Mouse (Mus musculus) olfactory bulb, adult 2 months (tissue): Measurements from ENCODE around the gene Gemin2.

Experiments
- CTCF ChIP-seq: fragments of 200-500 bp; IDR thresholded peaks from 2 replicates; pipeline ENCODE4 v1.5.1; 2012; ENCODE audit warnings: low read depth, mild to moderate bottlenecking, low read length, moderate library complexity; ENCODE audit not compliant: insufficient read depth
- POLR2A ChIP-seq: fragments of 200-500 bp; IDR thresholded peaks from 2 replicates; pipeline ENCODE4 v1.6.1; 2012; ENCODE audit warnings: mild to moderate bottlenecking, low read depth, low read length, moderate library complexity; ENCODE audit not compliant: insufficient read depth

DNA sequence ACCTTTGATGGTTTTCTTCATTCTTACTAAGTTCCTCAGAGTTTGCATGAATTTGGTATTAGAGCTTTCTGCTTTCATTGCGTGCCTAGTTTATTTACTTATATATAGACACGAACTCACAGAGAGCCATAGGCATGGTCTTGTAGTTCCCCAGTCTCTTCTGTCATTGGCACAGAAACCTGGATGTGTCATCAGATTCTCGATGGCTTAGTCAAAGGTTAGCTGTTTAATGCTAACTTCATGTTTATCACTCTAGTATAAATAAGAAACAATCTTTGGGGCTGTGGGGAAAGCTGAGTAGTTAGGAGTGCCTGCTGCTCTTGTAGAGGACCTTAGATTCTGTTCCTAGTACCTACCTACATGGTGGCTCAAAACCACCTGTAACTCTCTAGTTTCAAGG, 63.8 kb downstream of the Gemin2 start:
- TF ChIP-seq CTCF: no peak
- no peak for TF ChIP-seq POLR2A
